Mouse (Mus musculus) kidney, postnatal 0 days (tissue): ENCODE results near the gene Ptpn12. TPM values are rescaled to one million over a fixed set of nuclear protein-coding genes. Genes with fewer than 3 reads are reported as not detected.

Source experiments
- ATAC-seq: fragments of 200-750 bp; cut with Nextera tagmentation; replicated peaks from 2 replicates; pipeline ENCODE4 v1.8.0; 2017; ENCODE audit warnings: low read depth, moderate number of reproducible peaks, moderate TSS enrichment, moderate library complexity; ENCODE audit not compliant: low FRiP score
- DNase-seq: peaks from one replicate; pipeline ENCODE4 v3.0.0-alpha.2; 2016; ENCODE audit warnings: low spot score
- H3K27ac ChIP-seq: fragments of 300-500 bp; sonication (generic); 2 replicates; pipeline ENCODE4 v1.5.1; 2014; ENCODE audit warnings: mild to moderate bottlenecking
- H3K27me3 ChIP-seq: fragments of 300-500 bp; sonication (generic); 2 replicates; pipeline ENCODE4 v1.6.1; 2014; ENCODE audit warnings: low read length, mixed read lengths; ENCODE audit not compliant: insufficient read depth
- H3K36me3 ChIP-seq: fragments of 300-500 bp; sonication (generic); 2 replicates; pipeline ENCODE4 v1.6.1; 2014; ENCODE audit warnings: low read length, mixed read lengths; ENCODE audit not compliant: insufficient read depth
- H3K4me1 ChIP-seq: fragments of 300-500 bp; sonication (generic); replicated peaks from 2 replicates; pipeline ENCODE4 v1.6.1; 2014; ENCODE audit warnings: antibody characterized with exemption, low read length, mixed read lengths; ENCODE audit not compliant: insufficient read depth
- H3K4me2 ChIP-seq: fragments of 300-500 bp; sonication (generic); 2 replicates; pipeline ENCODE4 v1.6.1; 2014; ENCODE audit warnings: mild to moderate bottlenecking, low read length, moderate library complexity, mixed read lengths
- H3K4me3 ChIP-seq: fragments of 300-500 bp; sonication (generic); replicated peaks from 2 replicates; pipeline ENCODE4 v1.5.1; 2014; ENCODE audit warnings: low read depth, low read length
- H3K9ac ChIP-seq: fragments of 300-500 bp; sonication (generic); 2 replicates; pipeline ENCODE4 v1.6.1; 2014; ENCODE audit warnings: low read depth, low read length
- H3K9me3 ChIP-seq: fragments of 300-500 bp; sonication (generic); replicated peaks from 2 replicates; pipeline ENCODE4 v1.6.1; 2016; ENCODE audit warnings: low read length, inconsistent platforms, mixed read lengths
- CTCF ChIP-seq: IDR thresholded peaks from 2 replicates; pipeline ENCODE4 v1.5.1; 2016; ENCODE audit warnings: antibody characterized with exemption, low read depth, mild to moderate bottlenecking, moderate library complexity
- WGBS: fragments of 180-500 bp; shearing (Covaris S2); extraction: QIAGEN DNeasy Blood & Tissue Kit; methylation state at CpG from one replicate; pipeline ENCODE4 v1.1.7; 2014; 5-methylcytosine and 5-hydroxymethylcytosine counted together
- polyA plus RNA-seq: library from polyadenylated mRNA; unstranded; fragments of >200 nt; fragmentation: Nextera tagmentation; extraction: Ambion mirVana; gene quantifications from 2 replicates; pipeline ENCODE4 v1.2.1, GENCODE M21; 2015

Gene Ptpn12
- polyA plus RNA-seq, 1 experiment from 2014 or later: 23.3 TPM

DNA sequence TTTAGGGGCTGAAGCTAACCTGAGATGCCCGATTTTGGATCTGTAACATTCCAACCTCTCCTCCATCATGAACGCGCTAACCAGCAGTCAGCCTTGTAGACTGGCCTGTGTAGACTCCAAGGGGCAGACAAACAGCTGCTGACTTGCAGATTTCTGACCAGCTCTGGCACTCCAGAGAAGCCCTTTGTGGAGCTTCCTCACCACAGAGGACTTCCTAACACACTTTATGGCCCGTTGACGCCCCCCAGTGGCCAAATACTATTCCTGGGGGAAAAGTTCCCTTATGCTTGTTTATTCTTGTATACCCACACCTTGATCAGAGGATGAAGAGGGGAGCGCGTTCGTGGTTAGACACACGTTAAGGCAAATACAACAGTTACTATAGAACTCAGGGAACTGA, 86.7 kb downstream of the Ptpn12 start:
- Histone ChIP-seq H3K4me3 (no peak overlapping the region), H3K4me2 (no peak overlapping the region), H3K9ac (no peak overlapping the region), H3K9me3 (no peaks in the 10 kb centered on the region), H3K4me1 (peaks cover 4% of the 10 kb centered on the region; the same call in 1 of the 2 replicates), H3K27me3 (no peaks in the 10 kb centered on the region), H3K36me3 (no peaks in the 10 kb centered on the region), H3K27ac (no peak overlapping the region)
- peak; percentile 62 for TF ChIP-seq CTCF
- WGBS: 56% methylated on average over 9 of the region's 9 CpGs
- DNase-seq (peak; percentile 40), ATAC-seq (no peak)

DNA sequence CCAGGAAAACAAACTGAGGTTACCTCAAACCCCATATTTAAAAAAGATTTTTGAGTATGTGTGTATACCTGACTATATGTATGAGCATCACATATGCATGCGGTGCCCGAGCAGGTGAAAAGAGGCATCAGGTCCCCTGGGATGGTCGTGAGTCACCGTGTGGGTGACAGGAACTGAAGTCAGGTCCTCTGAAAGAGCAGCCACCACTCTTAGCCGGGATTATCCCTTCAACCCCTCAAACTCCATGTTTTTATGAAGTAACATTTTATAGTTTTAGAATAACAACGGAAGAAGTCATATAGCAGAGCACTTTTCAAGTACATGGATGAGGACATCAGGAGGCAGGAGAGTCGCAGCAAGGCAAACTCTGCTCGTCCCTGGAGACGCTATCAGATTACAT, 87.2 kb downstream of the Ptpn12 start:
- H3K27ac ChIP-seq: no peak overlapping the region
- no peak overlapping the region for H3K4me3 ChIP-seq
- no peaks in the 10 kb centered on the region for H3K36me3 ChIP-seq
- peaks cover 4% of the 10 kb centered on the region; the same call in 1 of the 2 replicates for H3K4me1 ChIP-seq
- WGBS: 54% methylated on average over 9 of the region's 9 CpGs
- H3K9me3 ChIP-seq: no peaks in the 10 kb centered on the region
- no peak for TF ChIP-seq CTCF
- DNase-seq (no peak), ATAC-seq (no peak)
- no peak overlapping the region for H3K9ac ChIP-seq
- H3K27me3 ChIP-seq: no peaks in the 10 kb centered on the region
- no peak overlapping the region for H3K4me2 ChIP-seq

GRCm38 (mm10) chr5:20967942-20968341, 87.8 kb downstream of the Ptpn12 start:
- H3K9me3 ChIP-seq: no peaks in the 10 kb centered on the region
- no peak overlapping the region for H3K4me2 ChIP-seq
- no peaks in the 10 kb centered on the region for H3K27me3 ChIP-seq
- DNase-seq (peak; percentile 37), ATAC-seq (peak; percentile 91)
- H3K36me3 ChIP-seq: no peaks in the 10 kb centered on the region
- H3K9ac ChIP-seq: no peak overlapping the region
- peak overlapping the region; percentile 32; the same call in 1 of the 2 replicates for H3K27ac ChIP-seq
- peaks cover 4% of the 10 kb centered on the region; the same call in 1 of the 2 replicates for H3K4me1 ChIP-seq
- no peak for TF ChIP-seq CTCF
- WGBS: 32% methylated on average over 4 of the region's 4 CpGs
- no peak overlapping the region for H3K4me3 ChIP-seq

- Histone ChIP-seq H3K27ac (no peak overlapping the region), H3K4me2 (no peak overlapping the region), H3K9ac (no peak overlapping the region), H3K36me3 (no peaks in the 10 kb centered on the region), H3K4me3 (no peak overlapping the region), H3K4me1 (peaks cover 4% of the 10 kb centered on the region; the same call in 1 of the 2 replicates), H3K9me3 (no peaks in the 10 kb centered on the region), H3K27me3 (no peaks in the 10 kb centered on the region)
- no peak for ATAC-seq
- TF ChIP-seq CTCF: no peak
- no peak for DNase-seq
- 85% methylated on average over 6 of the region's 6 CpGs for WGBS
Observed at GRCm38 (mm10) chr5:20964446-20964845, 91.3 kb downstream of the Ptpn12 start.

DNA sequence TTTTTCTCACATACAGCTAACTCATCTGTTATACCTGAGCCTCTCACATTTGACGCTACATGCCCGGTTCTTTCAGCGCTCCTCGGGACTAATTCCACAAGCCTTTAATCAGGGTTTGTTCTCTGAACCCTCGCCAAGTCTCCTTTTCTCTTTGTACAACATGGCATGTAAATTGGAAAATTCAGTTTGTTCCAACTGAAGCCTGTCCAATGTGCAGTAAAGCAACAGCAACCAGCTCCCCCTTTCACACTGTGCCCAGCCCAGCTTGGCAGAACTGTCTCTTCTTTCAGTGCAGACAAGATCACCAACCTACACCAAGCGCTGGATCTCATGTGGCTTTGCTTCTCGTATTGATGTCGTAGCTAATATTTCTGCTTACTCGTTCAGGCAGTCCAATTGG, 92.4 kb downstream of the Ptpn12 start:
- Histone ChIP-seq H3K4me2 (no peak overlapping the region), H3K9me3 (no peaks in the 10 kb centered on the region), H3K4me3 (no peak overlapping the region), H3K27ac (no peak overlapping the region), H3K36me3 (no peaks in the 10 kb centered on the region), H3K9ac (no peak overlapping the region), H3K4me1 (peaks cover 4% of the 10 kb centered on the region; the same call in 1 of the 2 replicates), H3K27me3 (no peaks in the 10 kb centered on the region)
- no peak for TF ChIP-seq CTCF
- ATAC-seq (no peak), DNase-seq (no peak)
- WGBS: 93% methylated on average over 9 of the region's 9 CpGs

GRCm38 (mm10) chr5:20960927-20961326, 94.8 kb downstream of the Ptpn12 start:
- no peak overlapping the region for H3K27ac ChIP-seq
- H3K9ac ChIP-seq: no peak overlapping the region
- no peaks in the 10 kb centered on the region for H3K36me3 ChIP-seq
- DNase-seq: no peak
- no peaks in the 10 kb centered on the region for H3K9me3 ChIP-seq
- no peak for ATAC-seq
- 94% methylated on average over 2 of the region's 2 CpGs for WGBS
- H3K4me1 ChIP-seq: no peaks in the 10 kb centered on the region
- TF ChIP-seq CTCF: no peak
- no peaks in the 10 kb centered on the region for H3K27me3 ChIP-seq
- H3K4me2 ChIP-seq: no peak overlapping the region
- no peak overlapping the region for H3K4me3 ChIP-seq

DNA sequence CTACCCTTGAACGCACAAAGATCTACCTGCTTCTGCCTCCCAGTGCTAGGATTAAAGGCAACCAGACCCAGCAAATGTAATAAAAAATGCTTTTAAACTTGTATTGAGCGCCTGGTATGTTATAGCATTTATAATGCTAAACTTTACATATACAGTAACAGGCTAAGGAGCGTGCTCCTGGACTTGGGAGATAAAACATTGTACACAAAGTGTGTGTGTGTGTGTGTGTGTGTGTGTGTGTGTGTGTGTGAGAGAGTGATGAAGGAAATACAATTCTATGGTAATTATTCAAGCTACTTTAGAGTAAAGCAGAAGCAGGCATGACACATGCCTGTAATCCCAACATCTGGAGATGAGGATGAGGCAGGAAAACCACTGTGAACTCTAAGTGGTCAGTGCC, 99.4 kb downstream of the Ptpn12 start, which contains the start of gene Rsbn1l:
Rsbn1l (minus strand) TSS at position 101 of the 400 bp plus-strand sequence.
- ATAC-seq (no peak), DNase-seq (no peak)
- TF ChIP-seq CTCF: no peak
- Histone ChIP-seq H3K27ac (no peak within 1 kb of the TSS), H3K27me3 (no peaks in the 10 kb centered on the region), H3K4me1 (no peaks in the 10 kb centered on the region), H3K4me2 (no peak within 1 kb of the TSS), H3K9ac (no peak within 1 kb of the TSS), H3K9me3 (no peaks in the 10 kb centered on the region), H3K36me3 (no peaks in the 10 kb centered on the region), H3K4me3 (no peak within 1 kb of the TSS)
- 97% methylated on average over 3 of the region's 3 CpGs for WGBS
